In the genomic region with DNA sequence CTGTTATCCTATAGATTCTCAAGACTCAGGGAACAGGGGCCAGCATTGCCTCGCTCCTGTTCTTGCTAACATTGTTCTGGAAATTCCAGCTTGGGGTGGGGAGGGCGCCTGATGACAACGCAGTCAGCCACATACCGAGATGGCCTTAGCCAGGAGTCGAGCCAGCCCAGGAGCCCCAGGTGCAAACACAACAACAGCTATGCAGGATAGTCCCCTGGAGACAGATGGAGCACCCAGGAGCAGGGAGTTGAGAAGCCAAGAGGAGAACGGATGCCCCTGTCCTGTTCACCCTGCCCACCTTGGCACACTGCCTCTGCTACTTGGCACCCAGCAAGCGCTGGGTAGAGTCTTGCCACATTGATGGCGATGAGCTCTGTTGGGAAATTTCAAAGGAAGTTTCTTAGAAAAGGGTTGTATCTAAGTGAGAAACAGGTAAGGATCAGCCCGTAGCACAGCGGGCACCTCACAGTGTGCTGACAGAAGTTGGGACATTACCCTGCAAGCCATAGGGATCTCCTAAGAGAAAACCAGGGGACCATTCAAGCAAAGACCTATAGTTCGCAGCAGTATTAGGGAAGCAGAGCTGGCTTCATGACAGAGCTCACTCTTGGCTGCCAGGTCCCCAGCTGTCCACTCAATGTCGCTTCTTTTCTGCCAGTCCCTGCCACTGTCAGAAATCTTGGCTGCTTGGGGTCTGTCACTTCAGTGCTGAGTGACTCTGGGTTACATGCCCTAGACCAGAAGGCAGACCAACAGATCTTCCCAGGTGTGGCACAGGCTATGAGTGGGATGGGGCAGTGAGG, we compare ENCODE assay signal across 7 mouse cellular contexts. TPM values are rescaled to one million over a fixed set of nuclear protein-coding genes. Genes with fewer than 3 reads are reported as not detected.
DNase-seq lines count a peak whose midpoint lies in the region; ATAC-seq and TF ChIP-seq lines count a peak whose summit lies in the region.

No protein-coding gene starts in this region.

- DNase-seq in G1E (ENCODE audit: low spot score) = no peak
- DNase-seq in lung, postnatal 4 days = peak; percentile 67 to 78
- no peak for DNase-seq in natural killer cell, adult 2 months (ENCODE audit: low spot score in 2 of 2)
- DNase-seq in frontal cortex, postnatal 14 days (ENCODE audit: low spot score in 2 of 2) = no peak

- TF ChIP-seq CTCF in ES-Bruce4 (IDR thresholded peaks at IDR 0.05; ENCODE audit: low read depth, low read length) (no peak), G1E (IDR thresholded peaks at IDR 0.05; ENCODE audit: low read depth, low read length) (no peak)
- no peak for TF ChIP-seq CTCF in embryonic fibroblast, embryonic 13.5 days (IDR thresholded peaks at IDR 0.05; ENCODE audit: borderline replicate concordance, insufficient read depth, low read length)

- H3K36me3 ChIP-seq in ES-Bruce4 (ENCODE audit: control insufficient read depth, insufficient read depth, low read length, poor library complexity, severe bottlenecking) (no peaks in the 10 kb centered on the region), G1E (replicated peaks) (no peaks in the 10 kb centered on the region)
- H3K36me3 ChIP-seq in intestine, embryonic 15.5 days = no peaks in the 10 kb centered on the region

- H3K4me3 ChIP-seq in ES-Bruce4 (ENCODE audit: low read depth, low read length) = peak overlapping the region; percentile 33
- peak overlapping the region; percentile 66; the same call in 1 of the 2 replicates for H3K4me3 ChIP-seq in G1E (ENCODE audit: low read depth, low read length)
- no peak overlapping the region for H3K4me3 ChIP-seq in embryonic fibroblast, embryonic 13.5 days (ENCODE audit: insufficient read depth, low read length)
- no peak overlapping the region for H3K4me3 ChIP-seq in intestine, embryonic 15.5 days (replicated peaks)

- TF ChIP-seq EP300 in ES-Bruce4 (IDR thresholded peaks at IDR 0.05; ENCODE audit: insufficient read depth, low read depth, low read length) = peak; percentile 65; the same call in 1 of the 2 replicates

- peak overlapping the region; percentile 51 for H3K9ac ChIP-seq in ES-Bruce4 (ENCODE audit: low read depth, poor library complexity, severe bottlenecking)
- peak overlapping the region; percentile 39; the same call in 1 of the 2 replicates for H3K9ac ChIP-seq in intestine, embryonic 15.5 days

- ATAC-seq in G1E (ENCODE audit: extremely low read depth, insufficient number of reproducible peaks, low FRiP score, poor library complexity, severe bottlenecking) = 0 out of 2 replicates have a peak, but pooled peaks have one; percentile 8
- ATAC-seq in intestine, embryonic 15.5 days = peak; percentile 41

- H3K27ac ChIP-seq in ES-Bruce4 (ENCODE audit: insufficient read depth, low read length) = peak overlapping the region; percentile 98
- H3K27ac ChIP-seq in embryonic fibroblast, embryonic 13.5 days (ENCODE audit: insufficient read depth, low read length) = peak overlapping the region; percentile 71
- peak overlapping the region; percentile 89 for H3K27ac ChIP-seq in intestine, embryonic 15.5 days

- H3K4me1 ChIP-seq in ES-Bruce4 (ENCODE audit: control insufficient read depth, insufficient read depth, low read length) (peaks cover 8% of the 10 kb centered on the region), G1E (ENCODE audit: insufficient read depth, low read depth, low read length) (peaks cover 48% of the 10 kb centered on the region)
- peaks cover 8% of the 10 kb centered on the region for H3K4me1 ChIP-seq in embryonic fibroblast, embryonic 13.5 days (ENCODE audit: control insufficient read depth, insufficient read depth, low read length)
- H3K4me1 ChIP-seq in intestine, embryonic 15.5 days (replicated peaks) = peaks cover 25% of the 10 kb centered on the region

- H3K9me3 ChIP-seq in ES-Bruce4 (replicated peaks; ENCODE audit: control insufficient read depth, insufficient read depth, low read length, poor library complexity, severe bottlenecking) (no peaks in the 10 kb centered on the region), G1E (replicated peaks) (no peaks in the 10 kb centered on the region)
- no peaks in the 10 kb centered on the region for H3K9me3 ChIP-seq in intestine, embryonic 15.5 days

- no peak for TF ChIP-seq POLR2A in ES-Bruce4 (IDR thresholded peaks at IDR 0.05; ENCODE audit: insufficient read depth, low read length)
- TF ChIP-seq POLR2A in embryonic fibroblast, embryonic 13.5 days (IDR thresholded peaks at IDR 0.05; ENCODE audit: low read depth, low read length) = no peak; the same call in 1 of the 2 replicates

- H3K27me3 ChIP-seq in ES-Bruce4 (ENCODE audit: control insufficient read depth, insufficient read depth, low read length, poor library complexity, severe bottlenecking) = no peaks in the 10 kb centered on the region
- H3K27me3 ChIP-seq in G1E (ENCODE audit: insufficient read depth, low read length) = peaks cover 9% of the 10 kb centered on the region; the same call in 1 of the 2 replicates
- no peaks in the 10 kb centered on the region for H3K27me3 ChIP-seq in intestine, embryonic 15.5 days (replicated peaks)

- H3K4me2 ChIP-seq in intestine, embryonic 15.5 days (replicated peaks) = peak overlapping the region; percentile 60

- 46% methylated on average over 12 of the region's 12 CpGs for WGBS in intestine, embryonic 15.5 days

RNA-seq across cellular contexts. Expression of gene Acot11, which starts 43.7 kb away (rescaled TPM):
- polyA plus RNA-seq in ES-Bruce4 (2011; ENCODE audit: insufficient read depth, insufficient read length, low read depth, missing spikeins) (3.8 and 4.7 TPM in 2 replicates), G1E (2012) (0.02 and 0.03 TPM in 2 replicates)
- total RNA-seq in G1E (2014; fragmentation: Nextera tagmentation) (not detected in 2 replicates), G1E (2017) (0.11 and 0.52 TPM in 2 replicates)
- 3.9 and 4.8 TPM in 2 replicates for polyA plus RNA-seq in embryonic fibroblast, embryonic 13.5 days (2011; ENCODE audit: insufficient read length, low read depth, missing spikeins)
- polyA plus RNA-seq in intestine, embryonic 15.5 days (2015; fragmentation: Nextera tagmentation; extraction: Ambion mirVana) = 12.2 and 14.1 TPM in 2 replicates

Comparison
In these comparisons a context has a peak if more than half of its experiments do, and no peak if none do; other contexts are left out.
1. H3K4me3 ChIP-seq: peak in ES-Bruce4 (single experiment) and G1E (single experiment); none in embryonic fibroblast, embryonic 13.5 days (single experiment) and intestine, embryonic 15.5 days (single experiment).
2. DNase-seq: peak in lung, postnatal 4 days (2 of 2); none in G1E (single experiment), natural killer cell, adult 2 months (0 of 2) and frontal cortex, postnatal 14 days (0 of 2).
3. Peak in every context shown above with its lines, with median percentiles within 50 percentile points of each other: H3K27ac ChIP-seq.